Mouse (Mus musculus) common myeloid progenitor, adult 5-6 weeks (primary cell): ENCODE data around the gene Gna13. TPM values are rescaled to one million over a fixed set of nuclear protein-coding genes. Genes with fewer than 3 reads are reported as not detected.
A peak's percentile ranks its signal among the peaks of the same experiment; 100 is the strongest.
"Not testable (repeated sequence)": the region's sequence is repeated elsewhere in the genome, so short reads cannot be mapped to it uniquely, and the experiment has no call there.

Experiments used
- ATAC-seq: replicated peaks from 2 replicates; pipeline ENCODE4 v1.8.0; 2016; ENCODE audit warnings: low read depth, mild to moderate bottlenecking, moderate TSS enrichment, inconsistent platforms; ENCODE audit not compliant: poor library complexity, severe bottlenecking
- total RNA-seq: library from RNA; stranded (forward); fragments of 200-1000, 187-1606 nt; gene quantifications from 2 replicates; pipeline ENCODE4 v1.2.3, GENCODE M21; 2017

The Gna13 gene
- 43.8 and 49.6 TPM in 2 replicates for total RNA-seq

DNA sequence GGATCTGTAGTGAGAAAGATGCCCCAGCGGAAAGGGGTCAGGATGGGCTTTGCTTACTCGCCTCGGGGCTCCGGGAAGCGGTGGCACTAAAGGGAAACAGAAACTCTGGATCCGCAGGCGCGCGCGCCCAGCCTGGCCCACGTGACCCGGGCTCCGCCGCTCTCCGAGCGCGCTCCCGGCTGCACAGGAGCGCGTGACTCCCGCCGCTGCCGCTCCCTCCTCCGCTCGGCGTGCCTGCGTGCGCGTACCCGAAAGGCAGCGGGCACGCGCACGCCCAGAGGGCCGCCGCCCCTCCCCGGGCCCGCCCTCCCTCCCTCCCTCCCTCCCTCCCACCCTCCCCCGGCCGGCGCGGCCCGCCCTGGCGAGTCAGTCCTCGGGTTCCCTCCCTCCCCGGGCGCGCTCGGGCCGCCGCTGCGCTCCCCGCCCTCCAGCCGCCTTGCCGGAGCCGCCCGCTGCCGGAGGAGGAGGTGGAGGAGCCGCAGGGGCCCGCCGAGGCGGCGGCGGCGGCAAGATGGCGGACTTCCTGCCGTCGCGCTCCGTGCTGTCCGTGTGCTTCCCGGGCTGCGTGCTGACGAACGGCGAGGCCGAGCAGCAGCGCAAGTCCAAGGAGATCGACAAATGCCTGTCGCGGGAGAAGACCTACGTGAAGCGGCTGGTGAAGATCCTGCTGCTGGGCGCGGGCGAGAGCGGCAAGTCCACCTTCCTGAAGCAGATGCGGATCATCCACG lies at the start of gene Gna13:
Gene Gna13 (plus strand): TSS at position 369 of the 728 bp plus-strand sequence.
- peak; percentile 67 for ATAC-seq

DNA sequence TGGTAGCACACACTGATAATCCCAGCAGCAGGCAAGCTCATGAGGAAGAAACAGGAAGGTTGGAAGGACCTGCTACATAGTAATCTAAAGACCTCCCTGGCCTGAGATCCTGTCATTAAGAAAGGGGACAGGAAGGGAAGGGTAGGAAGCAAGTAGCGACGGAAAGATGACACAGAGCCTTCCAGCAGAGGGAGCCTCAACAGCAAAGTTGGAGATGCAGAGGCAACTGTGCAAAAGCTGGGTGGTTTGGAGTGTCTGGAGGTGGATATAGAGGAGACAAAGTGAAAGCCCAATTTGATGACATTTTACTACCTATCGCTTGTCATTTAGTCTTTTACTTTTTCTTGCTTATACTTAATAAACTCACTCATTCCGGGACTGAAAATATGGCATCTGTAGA lies 45.7 kb upstream of the Gna13 start:
- ATAC-seq: peak; percentile 72

DNA sequence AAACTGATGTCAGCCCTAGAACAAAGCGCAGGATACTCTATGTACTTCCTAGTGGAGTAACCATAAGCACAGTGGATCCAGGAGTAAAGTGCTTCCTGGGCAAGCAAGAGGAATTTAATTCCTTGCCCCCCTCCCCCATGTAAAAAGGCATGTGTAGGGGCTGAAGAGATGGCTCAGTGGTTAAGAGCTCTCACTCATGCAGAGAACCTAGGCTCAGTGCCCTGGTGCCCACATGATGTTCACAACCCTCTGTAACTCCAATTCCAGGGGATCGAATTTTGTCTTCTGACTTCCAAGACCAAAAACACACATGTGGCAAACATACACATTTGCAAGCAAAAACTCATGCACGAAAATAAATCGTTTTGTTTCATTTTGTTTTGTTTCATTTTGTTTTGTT lies 43.2 kb upstream of the Gna13 start:
- ATAC-seq: no peak

DNA sequence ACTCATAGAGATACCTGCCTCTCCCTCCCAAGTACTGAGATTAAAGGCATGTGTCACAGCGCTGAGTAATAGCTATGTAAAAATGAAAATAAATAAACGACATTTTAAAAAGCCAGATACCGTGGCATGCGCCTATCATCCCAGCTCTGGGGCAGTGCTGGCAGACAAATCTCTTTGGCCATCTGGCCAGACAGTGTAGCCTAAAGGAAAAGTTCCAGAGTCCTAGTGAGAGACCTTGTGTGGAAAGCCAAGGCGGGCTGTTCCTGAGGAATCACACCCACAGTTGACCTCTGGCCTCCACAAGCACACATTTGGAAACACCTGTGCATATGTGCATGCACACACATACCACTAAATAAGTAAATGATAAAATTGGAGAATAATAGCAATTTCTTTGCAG lies 42.7 kb upstream of the Gna13 start:
- ATAC-seq: no peak

DNA sequence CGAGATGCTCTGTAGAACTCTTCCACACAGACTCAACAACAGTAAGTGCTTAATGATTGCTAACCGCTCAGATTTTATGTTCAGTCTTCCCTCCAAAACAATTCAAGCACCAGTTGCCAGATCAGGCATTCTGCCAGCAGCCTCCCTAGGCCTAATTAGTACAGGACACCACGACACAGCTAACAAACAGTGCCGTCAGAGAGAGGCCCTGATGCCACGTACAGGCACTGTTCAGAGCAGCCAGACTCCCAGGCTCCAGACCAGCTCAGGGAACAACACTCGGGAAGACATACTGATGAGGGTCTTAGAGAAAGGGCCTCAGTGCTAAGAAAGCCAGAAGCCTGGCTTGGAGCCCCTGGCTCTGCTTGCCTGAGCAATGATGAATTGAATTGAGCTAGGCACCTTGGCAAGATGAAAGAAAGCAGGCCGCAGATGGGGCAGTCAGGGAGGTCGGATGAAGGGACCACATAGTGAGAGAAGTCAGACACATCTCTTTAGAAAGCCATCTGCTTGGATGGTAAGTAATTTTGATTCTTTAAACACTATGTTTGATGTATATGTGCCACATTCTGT lies 42.2 kb upstream of the Gna13 start:
- no peak for ATAC-seq

DNA sequence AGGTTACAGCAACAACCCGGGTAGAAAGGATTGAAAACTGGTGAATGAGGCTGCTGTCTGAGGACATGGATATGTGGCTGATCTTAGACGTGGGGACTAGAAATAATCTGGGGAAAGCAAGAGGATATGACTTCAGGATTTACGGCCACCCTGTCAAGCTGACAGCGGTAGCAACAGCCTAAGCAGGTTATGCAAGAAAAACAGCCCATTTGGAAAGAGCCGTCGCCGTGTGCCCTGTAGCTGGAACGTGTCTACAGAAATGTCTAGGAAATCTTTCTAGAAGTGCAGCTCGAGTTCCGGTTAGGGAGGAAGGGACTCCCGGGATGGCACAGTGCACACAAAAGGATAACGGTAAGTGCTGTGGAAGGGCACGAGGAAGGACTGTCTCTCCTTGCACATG lies 36.4 kb upstream of the Gna13 start:
- peak; percentile 28; the same call in 1 of the 2 replicates for ATAC-seq

DNA sequence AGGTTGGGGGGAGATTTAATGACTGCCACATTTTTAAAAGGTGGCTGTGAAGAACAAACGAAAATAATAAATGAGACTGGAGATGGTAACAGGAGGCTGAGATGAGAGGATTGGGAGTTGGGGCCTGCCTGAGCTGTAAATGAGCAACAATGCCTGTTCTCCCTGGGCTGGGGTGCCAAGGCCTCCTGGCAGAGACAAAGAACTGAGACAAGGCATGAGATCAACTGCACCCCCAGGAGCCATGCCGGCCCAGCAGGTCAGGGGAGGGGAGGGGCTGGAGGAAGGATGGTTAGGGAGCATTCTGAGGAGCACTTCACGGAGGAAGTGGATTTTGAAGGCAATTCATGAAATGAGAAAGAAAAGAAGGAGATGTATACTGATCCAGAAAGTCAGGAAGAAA lies 35.2 kb upstream of the Gna13 start:
- ATAC-seq: no peak

DNA sequence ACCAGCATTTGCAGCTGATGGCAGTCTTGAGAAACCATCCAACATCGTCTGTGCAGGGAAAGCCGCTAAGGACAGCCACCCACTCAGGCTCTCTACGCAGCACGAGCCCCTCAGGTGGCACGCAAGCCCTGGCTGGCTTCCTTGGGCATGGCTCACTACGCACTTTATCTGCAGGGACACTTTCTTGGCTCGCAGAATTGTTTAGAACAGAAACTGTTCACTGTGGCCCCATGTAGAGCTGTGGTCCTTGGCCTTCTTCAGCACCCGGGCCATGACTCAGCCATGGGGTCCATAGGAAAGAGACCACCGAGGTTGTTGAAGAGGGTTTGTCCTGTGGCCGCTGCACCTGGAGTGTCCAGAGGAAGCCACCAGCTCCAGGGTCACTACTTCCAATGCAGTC lies 34.7 kb upstream of the Gna13 start:
- no peak for ATAC-seq

DNA sequence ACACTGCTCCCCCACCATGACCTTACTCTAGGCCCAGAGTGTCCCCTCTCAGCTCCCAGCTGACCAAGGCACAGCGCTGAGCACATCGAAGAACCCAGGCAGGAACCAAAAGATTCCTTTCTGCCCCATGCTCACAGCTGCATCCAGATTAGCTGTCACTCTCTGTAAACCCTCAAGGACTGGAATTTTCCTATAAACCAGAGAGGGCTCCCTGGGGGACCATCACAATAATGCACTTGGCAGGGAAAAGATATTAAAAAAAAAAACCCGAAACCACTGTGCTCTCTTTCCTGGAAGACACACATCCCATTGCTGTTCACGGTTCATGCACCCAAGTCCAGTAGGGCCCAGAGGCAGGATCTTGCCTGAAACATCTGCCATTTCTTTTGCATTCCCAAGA lies 33.3 kb upstream of the Gna13 start:
- no peak for ATAC-seq

DNA sequence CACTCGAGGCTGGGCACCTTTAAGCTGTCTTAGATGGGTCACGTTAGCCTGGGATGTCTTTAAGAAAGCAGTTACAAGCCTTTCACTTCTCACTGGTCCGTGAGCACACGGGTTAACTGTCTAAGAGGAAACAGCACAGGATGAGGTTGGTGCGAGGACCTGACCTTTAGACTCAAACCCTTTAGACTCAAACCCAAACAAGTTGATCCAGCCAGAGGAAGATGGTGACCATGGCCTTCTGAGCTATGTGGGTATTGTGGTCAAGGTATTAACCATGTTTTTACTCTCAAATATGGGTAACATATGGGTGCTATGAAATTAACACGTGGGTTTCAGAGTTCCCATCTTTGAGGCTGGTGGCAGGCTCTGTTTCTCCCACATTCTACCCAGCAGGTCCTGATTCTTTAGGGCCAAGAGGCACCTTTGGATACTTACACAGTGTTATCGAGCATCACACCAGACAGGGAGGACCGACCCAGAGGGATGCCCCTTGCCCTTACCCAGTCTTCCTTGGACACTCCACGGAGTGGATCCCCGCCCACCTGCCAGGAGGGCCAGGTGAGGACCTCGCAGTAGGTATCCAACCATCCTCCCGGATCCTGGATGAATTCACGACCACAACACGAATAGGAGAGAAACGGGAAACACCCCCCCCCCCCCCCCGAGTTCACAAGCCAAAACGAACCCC lies 31.8 kb upstream of the Gna13 start:
- ATAC-seq: no peak

DNA sequence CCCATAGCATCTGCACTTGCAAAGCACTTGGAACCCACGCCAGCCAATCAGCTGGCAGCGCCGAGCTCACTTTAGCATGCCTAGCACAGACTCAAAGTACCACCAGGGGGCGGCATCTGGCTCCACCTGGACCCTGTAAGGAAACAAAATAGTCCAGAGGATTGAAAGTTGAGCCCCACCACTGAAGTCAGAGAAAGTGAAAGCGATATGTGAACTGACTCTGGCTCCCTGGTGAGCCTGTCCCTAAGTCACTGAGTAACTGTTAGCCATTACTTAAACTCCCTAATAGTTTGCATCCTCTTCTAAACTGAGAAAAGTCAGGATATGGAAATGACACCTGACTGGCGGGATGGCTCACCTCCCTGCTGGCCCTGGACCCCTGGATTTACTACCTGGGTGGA lies 31.2 kb upstream of the Gna13 start:
- peak; percentile 98 for ATAC-seq

DNA sequence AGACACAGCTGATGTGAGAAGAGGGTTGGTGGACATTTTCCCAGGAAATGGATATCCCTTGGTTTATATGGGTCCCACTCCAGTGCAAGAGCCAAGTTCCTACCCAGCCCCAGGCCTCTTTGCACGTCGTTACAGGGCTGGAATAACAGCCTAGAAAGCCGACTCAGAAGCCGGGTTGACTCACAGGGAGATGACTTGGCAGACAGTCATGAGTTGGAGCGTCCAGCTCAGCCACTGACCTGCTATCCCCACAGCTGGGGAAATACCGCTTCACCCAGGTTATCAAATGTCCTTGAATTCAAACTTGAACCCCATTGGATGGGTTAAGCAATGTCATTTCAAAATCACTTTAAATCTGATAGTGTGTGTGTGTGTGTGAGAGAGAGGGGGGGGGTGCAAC lies 29.9 kb upstream of the Gna13 start:
- ATAC-seq: no peak

DNA sequence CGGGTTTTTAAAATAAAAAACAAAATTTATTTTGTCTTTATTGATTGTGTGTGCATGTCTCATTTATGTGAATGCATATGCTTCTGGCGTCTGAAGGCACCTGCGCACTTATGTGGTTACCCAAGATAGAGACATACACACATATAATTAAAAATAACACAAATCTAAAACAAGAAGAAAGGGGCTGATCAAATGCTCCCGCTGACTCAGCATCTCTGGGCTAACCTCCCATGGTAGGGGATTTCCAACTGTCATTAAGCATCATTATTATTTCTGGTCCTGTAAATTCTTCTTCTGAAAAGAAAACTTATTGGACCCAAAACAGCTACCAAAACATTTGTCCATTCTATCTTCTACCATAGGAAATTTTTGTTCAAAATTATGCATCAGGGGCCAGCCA lies 27.9 kb upstream of the Gna13 start:
- ATAC-seq: no peak

DNA sequence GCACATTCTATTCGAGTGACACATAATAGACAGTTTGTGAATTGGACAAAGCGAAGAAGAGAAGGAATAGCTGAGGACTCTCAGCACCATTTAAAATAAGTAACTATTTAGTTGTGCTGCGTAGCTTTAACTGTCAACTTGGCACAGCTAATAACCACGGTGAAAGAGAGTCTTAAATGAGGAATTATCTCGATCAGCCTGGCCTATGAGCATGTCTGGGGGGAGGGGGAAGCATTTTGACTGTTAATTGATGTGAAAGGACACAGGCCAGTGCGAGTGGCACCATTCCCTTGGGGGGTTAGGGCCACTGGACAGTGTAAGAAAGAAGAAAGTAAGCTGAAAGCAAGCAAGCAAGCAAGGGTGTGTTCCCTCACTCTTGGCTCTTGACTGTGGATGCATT lies 26.7 kb upstream of the Gna13 start:
- ATAC-seq: no peak

DNA sequence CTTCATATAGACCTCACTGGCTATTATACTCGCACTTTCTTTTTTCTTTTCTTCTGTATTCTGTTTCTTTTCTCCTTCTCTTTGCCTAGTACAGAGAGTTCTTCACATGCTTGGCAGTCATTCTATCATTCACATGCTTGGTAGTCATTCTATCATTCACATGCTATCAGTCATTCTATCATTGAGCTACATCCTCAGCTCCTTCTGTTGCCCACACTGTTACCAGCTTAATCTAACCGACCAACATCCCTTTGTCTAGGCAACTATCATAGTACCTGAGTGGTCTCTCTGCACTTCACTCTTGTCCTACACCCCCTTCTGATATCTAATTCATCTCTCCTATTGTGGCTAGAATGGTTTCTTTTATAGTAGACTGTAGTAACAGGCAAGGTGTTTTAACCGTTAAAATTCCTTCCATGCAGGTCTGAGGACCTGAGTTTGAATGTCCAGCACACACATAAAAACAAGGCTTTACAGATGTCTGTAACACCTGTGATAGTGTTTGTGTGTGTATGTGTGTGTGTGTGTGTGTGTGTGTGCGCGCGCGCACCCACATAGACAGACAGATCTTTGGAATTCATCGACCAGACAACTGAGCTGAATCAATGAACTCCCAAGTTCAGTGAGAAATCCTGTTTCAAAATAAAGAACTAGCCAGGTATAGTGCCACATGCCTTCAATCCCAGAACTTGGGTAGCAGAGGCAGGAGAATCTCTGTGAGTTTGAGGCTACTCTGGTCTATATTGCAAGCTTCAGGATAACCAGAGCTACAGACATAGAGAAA lies 23.3 kb upstream of the Gna13 start:
- no peak for ATAC-seq

DNA sequence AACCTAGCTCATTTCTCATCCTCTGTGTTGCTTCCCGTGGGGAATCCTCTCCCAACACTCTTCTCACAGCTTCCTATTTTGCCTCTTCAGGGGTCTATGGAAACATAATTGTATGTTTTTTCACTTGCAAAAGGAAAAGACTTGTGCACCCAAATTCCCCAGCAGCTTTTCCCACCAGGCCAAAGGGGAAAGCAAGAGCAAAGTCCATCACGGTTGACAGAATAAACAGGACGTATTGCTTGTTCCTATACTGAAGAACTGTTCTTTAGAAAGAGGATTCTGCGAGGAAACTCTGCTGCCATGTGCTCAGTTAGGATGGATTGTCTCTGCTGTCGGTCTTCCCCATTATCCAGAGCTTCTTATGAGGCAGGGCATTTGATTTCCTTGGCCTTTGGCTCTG lies 22.1 kb upstream of the Gna13 start:
- no peak for ATAC-seq

DNA sequence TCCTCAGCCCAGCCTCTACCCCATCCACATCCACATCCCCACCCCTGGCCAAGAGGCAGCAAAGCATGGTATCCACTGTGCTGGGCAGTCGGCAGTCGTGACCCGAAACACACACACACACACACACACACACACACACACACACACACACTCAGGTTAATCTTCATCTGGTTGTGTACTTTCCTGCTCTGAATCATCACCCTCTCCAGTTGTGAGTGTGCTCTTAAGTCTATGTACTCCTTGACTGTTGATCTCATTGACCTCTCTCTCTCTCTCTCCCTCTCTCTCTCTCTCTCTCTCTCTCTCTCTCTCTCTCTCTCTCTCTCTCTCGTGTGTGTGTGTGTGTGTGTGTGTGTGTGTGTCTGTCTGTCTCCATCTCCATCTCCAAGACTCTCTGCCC lies 20.0 kb upstream of the Gna13 start:
- not testable (repeated sequence) for ATAC-seq

DNA sequence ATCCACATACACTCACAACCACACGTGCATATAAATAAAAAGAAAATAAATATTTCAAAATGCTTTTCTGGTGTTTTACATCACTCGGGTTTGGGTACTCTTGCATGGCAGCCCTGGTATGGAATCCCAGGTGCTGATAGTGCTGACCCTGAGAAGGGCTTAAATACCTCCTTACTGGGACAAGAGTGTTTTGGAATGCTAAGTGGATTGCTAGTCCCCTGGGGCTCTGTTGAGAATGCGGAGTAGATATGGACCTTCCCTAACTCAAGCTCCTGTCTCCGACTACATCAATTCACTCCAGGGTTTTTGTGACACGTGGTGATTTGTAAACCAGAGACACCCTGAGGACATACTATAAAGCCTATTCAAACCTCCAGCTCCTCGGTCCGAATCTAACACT lies 19.1 kb upstream of the Gna13 start:
- no peak for ATAC-seq

DNA sequence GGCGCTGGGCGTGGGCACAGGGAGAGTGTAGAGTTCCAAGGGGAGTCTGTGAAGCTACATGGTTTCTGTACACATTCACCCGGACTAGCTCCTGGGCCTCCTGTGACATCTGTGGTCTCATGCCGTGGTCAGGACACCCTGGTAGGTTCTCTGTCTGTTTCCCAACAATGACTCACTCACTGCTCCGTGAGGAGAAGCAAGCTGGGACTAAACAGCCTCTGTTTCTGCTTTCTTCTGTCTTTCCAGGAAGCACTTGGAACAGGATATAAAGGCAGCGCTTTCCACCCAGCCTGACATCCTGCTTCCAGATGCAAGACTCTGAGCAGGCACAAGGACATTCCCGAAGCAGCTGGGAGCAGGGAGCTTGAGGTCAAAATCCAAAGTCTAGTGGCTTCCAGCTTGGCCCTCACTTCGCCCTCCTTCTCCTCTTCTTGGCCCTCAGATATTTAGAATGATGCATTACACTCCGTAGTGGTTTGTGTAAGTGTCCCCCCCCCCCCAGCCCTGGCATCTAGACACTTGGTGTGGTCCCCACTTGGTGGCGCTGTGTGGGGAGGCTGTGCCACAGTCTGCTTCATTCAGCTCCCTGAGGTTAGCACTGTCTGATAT lies 18.5 kb upstream of the Gna13 start:
- peak; percentile 41 for ATAC-seq

DNA sequence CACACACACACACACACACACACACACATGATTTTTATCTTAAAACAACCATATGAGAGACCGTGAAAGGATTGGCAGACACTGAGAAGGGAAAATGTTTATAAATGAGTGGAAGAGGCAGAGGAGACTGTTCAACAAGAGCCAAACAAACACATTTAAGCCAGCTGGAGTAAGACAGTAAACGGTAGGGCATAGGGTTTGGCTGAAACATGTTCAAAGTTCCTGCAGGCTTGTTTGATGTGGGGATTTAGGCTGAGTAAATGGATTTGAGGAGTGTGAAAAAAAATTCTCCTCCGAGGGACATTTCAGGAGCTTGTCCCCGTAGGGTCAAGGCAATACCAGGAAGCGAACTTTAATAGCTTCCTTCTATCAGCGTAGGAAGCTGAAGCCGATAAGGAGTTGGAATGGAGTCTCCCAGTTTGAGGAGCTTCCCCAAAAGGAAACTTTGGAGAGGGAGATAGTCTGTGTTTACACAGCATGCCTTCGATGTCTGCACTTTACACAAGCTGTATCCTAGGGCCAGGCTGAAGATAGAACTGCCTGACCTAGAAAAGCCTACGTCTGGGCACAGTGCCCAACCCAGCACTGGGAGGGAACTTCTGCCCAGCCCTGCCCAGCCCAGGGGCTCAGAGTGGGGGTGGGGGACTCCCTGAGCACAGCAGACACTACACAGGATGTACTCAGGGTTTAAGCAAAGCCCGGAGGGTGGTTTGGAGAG lies 15.2 kb upstream of the Gna13 start:
- ATAC-seq: peak; percentile 68
